Mouse (Mus musculus) gastrocnemius, adult 2 months (tissue): ENCODE data around the gene Col4a1. TPM values are rescaled to one million over a fixed set of nuclear protein-coding genes. Genes with fewer than 3 reads are reported as not detected.
A peak's percentile ranks its signal among the peaks of the same experiment; 100 is the strongest.

Experiments
- DNase-seq: peaks from one replicate; pipeline ENCODE4 v3.0.0; 2022
- H3K27ac ChIP-seq: fragments of 200-600 bp; 2 replicates; pipeline ENCODE4 v1.8.1; 2022; ENCODE audit warnings: mild to moderate bottlenecking
- H3K4me3 ChIP-seq: fragments of 200-600 bp; 2 replicates; pipeline ENCODE4 v1.8.1; 2022; ENCODE audit warnings: mild to moderate bottlenecking, moderate library complexity
- CTCF ChIP-seq: fragments of 200-600 bp; IDR thresholded peaks from 2 replicates; pipeline ENCODE4 v1.8.1; 2022; ENCODE audit warnings: antibody characterized with exemption, mild to moderate bottlenecking, moderate library complexity
- intact Hi-C: fragments of 180-260 bp; cut with DNase I; formaldehyde crosslinking; loops from one replicate; pipeline ENCODE4 v1.15.1; 2025
- total RNA-seq, 2 experiments: library from RNA; stranded (reverse); gene quantifications; 2 replicates each; pipeline ENCODE4 v1.2.3; 2021

The Col4a1 gene
- total RNA-seq, 2 experiments from 2014 or later, result 73.3 to 117 TPM

- intact Hi-C loops, result no loop called here
- H3K27ac ChIP-seq, result no peak overlapping the region
- TF ChIP-seq CTCF, result no peak
- H3K4me3 ChIP-seq, result no peak overlapping the region
- DNase-seq, result no peak
Measured at GRCm38 (mm10) chr8:11168780-11169179, 143.8 kb downstream of the Col4a1 start.

GRCm38 (mm10) chr8:11167955-11168354 is 144.7 kb downstream of the Col4a1 start:
- H3K4me3 ChIP-seq, result no peak overlapping the region
- no peak overlapping the region for H3K27ac ChIP-seq
- TF ChIP-seq CTCF, result no peak
- intact Hi-C loops, result no loop called here
- no peak for DNase-seq

- intact Hi-C loops, result no loop called here
- no peak overlapping the region for H3K4me3 ChIP-seq
- TF ChIP-seq CTCF, result no peak
- no peak overlapping the region for H3K27ac ChIP-seq
- DNase-seq, result no peak
Measured at GRCm38 (mm10) chr8:11165592-11165991, 147.0 kb downstream of the Col4a1 start.

- no peak for DNase-seq
- TF ChIP-seq CTCF, result no peak
- Histone ChIP-seq H3K27ac (peak overlapping the region; percentile 40; the same call in 1 of the 2 replicates), H3K4me3 (no peak overlapping the region)
- intact Hi-C loops, result no loop called here
Measured at GRCm38 (mm10) chr8:11156319-11156692, 156.3 kb downstream of the Col4a1 start.

- DNase-seq, result peak; percentile 48
- intact Hi-C loops, result no loop called here
- Histone ChIP-seq H3K4me3 (no peak overlapping the region), H3K27ac (peak overlapping the region; percentile 40)
- no peak for TF ChIP-seq CTCF
Measured at GRCm38 (mm10) chr8:11155579-11156318, 156.9 kb downstream of the Col4a1 start.

GRCm38 (mm10) chr8:11150268-11150667 is 162.4 kb downstream of the Col4a1 start:
- no peak for DNase-seq
- intact Hi-C loops, result no loop called here
- H3K4me3 ChIP-seq, result no peak overlapping the region
- no peak overlapping the region for H3K27ac ChIP-seq
- no peak for TF ChIP-seq CTCF

GRCm38 (mm10) chr8:11149201-11149810 is 163.3 kb downstream of the Col4a1 start:
- intact Hi-C loops, result loop anchor here (5.0 kb wide), 1 partner anchor 107 kb away; no protein-coding TSS in a partner anchor
- Histone ChIP-seq H3K27ac (peak overlapping the region; percentile 75), H3K4me3 (no peak overlapping the region)
- no peak for DNase-seq
- no peak for TF ChIP-seq CTCF

GRCm38 (mm10) chr8:11148797-11149196 is 163.8 kb downstream of the Col4a1 start:
- no peak for DNase-seq
- intact Hi-C loops, result loop anchor here (5.0 kb wide), 1 partner anchor 106 kb away; no protein-coding TSS in a partner anchor
- H3K4me3 ChIP-seq, result no peak overlapping the region
- H3K27ac ChIP-seq, result peak overlapping the region; percentile 75
- TF ChIP-seq CTCF, result no peak

Other genes with a start within 250 kb of the Col4a1 start
- gene Col4a2, start within 50 bp of the Col4a1 start, total RNA-seq, result 10 to 100 TPM; 51.3 to 69.5 TPM
- 1 to 10 TPM; 1.3 to 2.5 TPM for gene Rab20, start 165.9 kb upstream of the Col4a1 start, total RNA-seq
- gene Naxd, start 184.7 kb upstream of the Col4a1 start, total RNA-seq, result 10 to 100 TPM; 28.1 to 31.2 TPM
- gene Cars2, start 238.0 kb upstream of the Col4a1 start, total RNA-seq, result 10 to 100 TPM; 13.8 to 19.4 TPM
- 10 to 100 TPM; 15.5 to 19.9 TPM for gene Ing1, start 242.7 kb upstream of the Col4a1 start, total RNA-seq